Mouse (Mus musculus) neural tube, embryonic 10.5 days (tissue): ENCODE results near the gene Proser3.

ENCODE experiments used
- DNase-seq: peaks from one replicate; pipeline ENCODE4 v3.0.0-alpha.2; 2017; ENCODE audit warnings: low spot score; ENCODE audit errors: extremely low spot score

Proser3 gene

GRCm38 (mm10) chr7:30490957-30491307 is 61.2 kb downstream of the Proser3 start:
- DNase-seq = no peak

- DNase-seq = no peak
Measured at GRCm38 (mm10) chr7:30490251-30490956, 61.7 kb downstream of the Proser3 start.
